Mouse (Mus musculus) telencephalon, adult 2 months (tissue): ENCODE results near the gene Tnfsf10.

ENCODE experiments used
- DNase-seq: peaks from one replicate; pipeline ENCODE4 v3.0.0-alpha.2; 2011; ENCODE audit warnings: low read depth, low spot score

Gene Tnfsf10

GRCm38 (mm10) chr3:27371276-27371621, 54.4 kb downstream of the Tnfsf10 start, which contains the start of gene Ghsr:
TSS of gene Ghsr (plus strand) at chr3:27371351.
- DNase-seq: no peak

DNA sequence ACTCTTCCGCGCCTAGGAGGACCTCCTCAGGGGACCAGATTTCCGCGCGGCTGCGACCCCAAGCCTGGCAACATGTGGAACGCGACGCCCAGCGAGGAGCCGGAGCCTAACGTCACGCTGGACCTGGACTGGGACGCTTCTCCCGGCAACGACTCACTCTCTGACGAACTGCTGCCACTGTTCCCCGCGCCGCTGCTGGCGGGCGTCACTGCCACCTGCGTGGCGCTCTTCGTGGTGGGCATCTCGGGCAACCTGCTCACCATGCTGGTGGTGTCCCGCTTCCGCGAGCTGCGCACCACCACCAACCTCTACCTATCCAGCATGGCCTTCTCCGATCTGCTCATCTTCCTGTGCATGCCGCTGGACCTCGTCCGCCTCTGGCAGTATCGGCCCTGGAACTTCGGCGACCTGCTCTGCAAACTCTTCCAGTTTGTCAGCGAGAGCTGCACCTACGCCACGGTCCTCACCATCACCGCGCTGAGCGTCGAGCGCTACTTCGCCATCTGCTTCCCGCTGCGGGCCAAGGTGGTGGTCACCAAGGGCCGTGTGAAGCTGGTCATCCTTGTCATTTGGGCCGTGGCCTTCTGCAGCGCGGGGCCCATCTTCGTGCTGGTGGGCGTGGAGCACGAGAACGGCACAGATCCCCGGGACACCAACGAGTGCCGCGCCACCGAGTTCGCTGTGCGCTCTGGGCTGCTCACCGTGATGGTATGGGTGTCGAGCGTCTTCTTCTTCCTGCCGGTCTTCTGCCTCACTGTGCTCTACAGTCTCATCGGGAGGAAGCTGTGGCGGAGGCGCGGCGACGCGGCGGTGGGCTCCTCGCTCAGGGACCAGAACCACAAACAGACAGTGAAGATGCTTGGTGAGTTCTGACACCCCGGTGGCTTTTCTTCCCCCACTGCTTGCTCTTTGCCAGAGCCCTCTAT, 55.2 kb downstream of the Tnfsf10 start:
- no peak for DNase-seq

- DNase-seq: no peak
Measured at GRCm38 (mm10) chr3:27374396-27374795, 57.6 kb downstream of the Tnfsf10 start.

DNA sequence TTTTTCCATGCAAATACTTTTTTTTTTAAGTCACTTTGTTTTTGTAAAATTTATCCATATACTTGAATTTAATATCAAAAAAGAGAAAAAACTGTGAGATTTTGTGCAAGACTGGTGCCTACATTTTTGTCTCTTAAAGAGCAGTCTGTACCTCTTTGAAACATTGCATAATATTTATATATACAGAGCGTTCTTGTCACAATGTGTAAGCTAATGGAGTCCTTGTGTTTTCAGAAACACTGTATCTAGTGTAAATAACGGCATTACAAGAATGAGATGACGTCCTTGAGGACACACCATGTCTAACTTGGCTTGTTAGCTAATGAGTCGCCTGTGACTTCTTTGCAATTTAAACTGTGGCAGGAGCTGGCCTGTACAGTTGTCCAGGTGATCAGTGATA, 61.1 kb downstream of the Tnfsf10 start:
- DNase-seq: no peak

- no peak for DNase-seq
Measured at GRCm38 (mm10) chr3:27384836-27385235, 68.0 kb downstream of the Tnfsf10 start.

GRCm38 (mm10) chr3:27389923-27390322, 73.1 kb downstream of the Tnfsf10 start:
- DNase-seq: no peak
